Mouse (Mus musculus): Measurements from ENCODE around the gene Clic5. TPM values are rescaled to one million over a fixed set of nuclear protein-coding genes. Genes with fewer than 3 reads are reported as not detected.

Gene Clic5
- polyA plus RNA-seq, 1 experiment: 26.7 TPM

GRCm38 (mm10) chr17:44155204-44155603, 33.2 kb upstream of the Clic5 start:
- H3K36me3 ChIP-seq (ENCODE audit: control insufficient read depth, insufficient read depth, low read length): peaks cover 13% of the 10 kb centered on the region
- TF ChIP-seq POLR2A (IDR thresholded peaks at IDR 0.05; ENCODE audit: low read depth, low read length) (no peak), CTCF (IDR thresholded peaks at IDR 0.05; ENCODE audit: extremely low read depth, insufficient read length, insufficient replicate concordance, low read depth, low read length) (no peak)
- WGBS: 81% methylated on average over 2 of the region's 2 CpGs

GRCm38 (mm10) chr17:44158186-44158585, 30.2 kb upstream of the Clic5 start:
- Histone ChIP-seq H3K4me3 (ENCODE audit: low read depth, low read length) (no peak overlapping the region), H3K36me3 (ENCODE audit: control insufficient read depth, insufficient read depth, low read length) (peaks cover 15% of the 10 kb centered on the region), H3K27ac (ENCODE audit: insufficient read depth, low read depth, low read length) (no peak overlapping the region), H3K27me3 (ENCODE audit: control insufficient read depth, insufficient read depth, low read length) (no peaks in the 10 kb centered on the region), H3K4me1 (ENCODE audit: control insufficient read depth, insufficient read depth, insufficient read length, low read length) (peaks cover 3% of the 10 kb centered on the region; the same call in 1 of the 2 replicates)
- 33% methylated on average over 1 of the region's 1 CpGs for WGBS
- TF ChIP-seq CTCF (IDR thresholded peaks at IDR 0.05; ENCODE audit: extremely low read depth, insufficient read length, insufficient replicate concordance, low read depth, low read length) (no peak), POLR2A (IDR thresholded peaks at IDR 0.05; ENCODE audit: low read depth, low read length) (no peak)

More at GRCm38 (mm10) chr17:44155204-44155603, 33.2 kb upstream of the Clic5 start:
- peak overlapping the region; percentile 12 for H3K27ac ChIP-seq (ENCODE audit: insufficient read depth, low read depth, low read length)
- peaks cover 10% of the 10 kb centered on the region for H3K4me1 ChIP-seq (ENCODE audit: control insufficient read depth, insufficient read depth, insufficient read length, low read length)
- no peak overlapping the region for H3K4me3 ChIP-seq (ENCODE audit: low read depth, low read length)
- no peaks in the 10 kb centered on the region for H3K27me3 ChIP-seq (ENCODE audit: control insufficient read depth, insufficient read depth, low read length)

GRCm38 (mm10) chr17:44160449-44160848, 27.9 kb upstream of the Clic5 start:
- H3K27ac ChIP-seq (ENCODE audit: insufficient read depth, low read depth, low read length): no peak overlapping the region
- TF ChIP-seq POLR2A (IDR thresholded peaks at IDR 0.05; ENCODE audit: low read depth, low read length) (no peak), CTCF (IDR thresholded peaks at IDR 0.05; ENCODE audit: extremely low read depth, insufficient read length, insufficient replicate concordance, low read depth, low read length) (no peak)
- no peaks in the 10 kb centered on the region for H3K27me3 ChIP-seq (ENCODE audit: control insufficient read depth, insufficient read depth, low read length)
- H3K36me3 ChIP-seq (ENCODE audit: control insufficient read depth, insufficient read depth, low read length): peaks cover 11% of the 10 kb centered on the region
- 86% methylated on average over 11 of the region's 11 CpGs for WGBS
- H3K4me3 ChIP-seq (ENCODE audit: low read depth, low read length): no peak overlapping the region
- peaks cover 3% of the 10 kb centered on the region; the same call in 1 of the 2 replicates for H3K4me1 ChIP-seq (ENCODE audit: control insufficient read depth, insufficient read depth, insufficient read length, low read length)

GRCm38 (mm10) chr17:44162514-44162913, 25.9 kb upstream of the Clic5 start:
- Histone ChIP-seq H3K36me3 (ENCODE audit: control insufficient read depth, insufficient read depth, low read length) (peaks cover 8% of the 10 kb centered on the region), H3K27me3 (ENCODE audit: control insufficient read depth, insufficient read depth, low read length) (no peaks in the 10 kb centered on the region), H3K4me1 (ENCODE audit: control insufficient read depth, insufficient read depth, insufficient read length, low read length) (peaks cover 5% of the 10 kb centered on the region; the same call in 1 of the 2 replicates), H3K4me3 (ENCODE audit: low read depth, low read length) (no peak overlapping the region), H3K27ac (ENCODE audit: insufficient read depth, low read depth, low read length) (no peak overlapping the region)
- no peak for TF ChIP-seq CTCF (IDR thresholded peaks at IDR 0.05; ENCODE audit: extremely low read depth, insufficient read length, insufficient replicate concordance, low read depth, low read length)
- TF ChIP-seq POLR2A (IDR thresholded peaks at IDR 0.05; ENCODE audit: low read depth, low read length): no peak
- WGBS: 40% methylated on average over 5 of the region's 5 CpGs

DNA sequence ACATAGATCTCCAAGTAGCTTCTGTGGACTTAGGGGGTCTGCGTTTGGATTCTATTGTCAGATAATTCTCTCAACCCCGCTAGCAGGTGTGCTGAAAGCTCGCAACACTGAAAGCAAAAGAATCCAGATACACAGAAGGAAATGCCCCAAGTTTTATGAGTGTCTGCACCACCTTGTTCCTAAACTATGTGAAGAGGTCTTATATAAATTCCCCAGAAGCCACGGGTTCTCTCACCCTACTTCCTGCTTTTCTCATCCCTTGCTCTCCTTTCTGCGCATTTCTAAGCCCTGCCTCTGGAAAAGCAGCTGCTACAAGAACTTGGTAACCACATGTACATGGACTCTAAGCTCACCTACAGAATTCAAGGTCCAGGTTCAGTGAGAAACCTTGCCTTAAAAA, 25.4 kb upstream of the Clic5 start:
- H3K27ac ChIP-seq (ENCODE audit: insufficient read depth, low read depth, low read length): no peak overlapping the region
- H3K27me3 ChIP-seq (ENCODE audit: control insufficient read depth, insufficient read depth, low read length): no peaks in the 10 kb centered on the region
- 56% methylated on average over 5 of the region's 5 CpGs for WGBS
- H3K4me1 ChIP-seq (ENCODE audit: control insufficient read depth, insufficient read depth, insufficient read length, low read length): peaks cover 5% of the 10 kb centered on the region; the same call in 1 of the 2 replicates
- TF ChIP-seq POLR2A (IDR thresholded peaks at IDR 0.05; ENCODE audit: low read depth, low read length) (no peak), CTCF (IDR thresholded peaks at IDR 0.05; ENCODE audit: extremely low read depth, insufficient read length, insufficient replicate concordance, low read depth, low read length) (no peak)
- peaks cover 8% of the 10 kb centered on the region for H3K36me3 ChIP-seq (ENCODE audit: control insufficient read depth, insufficient read depth, low read length)
- no peak overlapping the region for H3K4me3 ChIP-seq (ENCODE audit: low read depth, low read length)

- no peak overlapping the region for H3K4me3 ChIP-seq (ENCODE audit: low read depth, low read length)
- peaks cover 3% of the 10 kb centered on the region; the same call in 1 of the 2 replicates for H3K36me3 ChIP-seq (ENCODE audit: control insufficient read depth, insufficient read depth, low read length)
- H3K27me3 ChIP-seq (ENCODE audit: control insufficient read depth, insufficient read depth, low read length): no peaks in the 10 kb centered on the region
- peaks cover 2% of the 10 kb centered on the region; the same call in 1 of the 2 replicates for H3K4me1 ChIP-seq (ENCODE audit: control insufficient read depth, insufficient read depth, insufficient read length, low read length)
- 31% methylated on average over 11 of the region's 11 CpGs for WGBS
- TF ChIP-seq POLR2A (IDR thresholded peaks at IDR 0.05; ENCODE audit: low read depth, low read length) (no peak), CTCF (IDR thresholded peaks at IDR 0.05; ENCODE audit: extremely low read depth, insufficient read length, insufficient replicate concordance, low read depth, low read length) (no peak)
- no peak overlapping the region for H3K27ac ChIP-seq (ENCODE audit: insufficient read depth, low read depth, low read length)
These were observed 22.5 kb upstream of the Clic5 start for GRCm38 (mm10) chr17:44165730-44166347.

DNA sequence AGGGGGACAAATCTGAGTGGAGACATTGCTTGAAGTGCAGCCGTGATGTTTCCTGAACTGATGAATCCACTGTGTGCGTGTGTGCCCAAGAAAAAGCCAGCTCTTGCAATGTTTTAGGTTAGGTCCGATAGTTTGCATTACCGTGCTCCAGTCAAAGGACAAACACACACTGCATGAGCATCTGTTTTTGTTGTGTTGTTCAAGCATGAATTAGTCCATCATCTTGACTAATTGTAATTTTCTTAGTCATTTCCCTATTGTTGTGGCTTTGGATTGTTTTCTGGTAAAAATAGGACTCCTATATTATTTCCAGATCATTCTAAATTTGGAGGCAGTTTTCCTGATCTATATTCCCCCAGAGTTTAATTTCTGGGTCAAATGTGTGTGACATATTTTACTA, 18.7 kb upstream of the Clic5 start:
- H3K4me1 ChIP-seq (ENCODE audit: control insufficient read depth, insufficient read depth, insufficient read length, low read length): peaks cover 2% of the 10 kb centered on the region; the same call in 1 of the 2 replicates
- H3K36me3 ChIP-seq (ENCODE audit: control insufficient read depth, insufficient read depth, low read length): 0 out of 2 replicates have a peak, but pooled peaks cover 1% of the 10 kb centered on the region
- no peak overlapping the region for H3K4me3 ChIP-seq (ENCODE audit: low read depth, low read length)
- H3K27ac ChIP-seq (ENCODE audit: insufficient read depth, low read depth, low read length): no peak overlapping the region
- TF ChIP-seq CTCF (IDR thresholded peaks at IDR 0.05; ENCODE audit: extremely low read depth, insufficient read length, insufficient replicate concordance, low read depth, low read length): no peak
- no peak for TF ChIP-seq POLR2A (IDR thresholded peaks at IDR 0.05; ENCODE audit: low read depth, low read length)
- H3K27me3 ChIP-seq (ENCODE audit: control insufficient read depth, insufficient read depth, low read length): no peaks in the 10 kb centered on the region
- 94% methylated on average over 4 of the region's 4 CpGs for WGBS
